ENCODE assay signal across 16 mouse cellular contexts in the genomic region with DNA sequence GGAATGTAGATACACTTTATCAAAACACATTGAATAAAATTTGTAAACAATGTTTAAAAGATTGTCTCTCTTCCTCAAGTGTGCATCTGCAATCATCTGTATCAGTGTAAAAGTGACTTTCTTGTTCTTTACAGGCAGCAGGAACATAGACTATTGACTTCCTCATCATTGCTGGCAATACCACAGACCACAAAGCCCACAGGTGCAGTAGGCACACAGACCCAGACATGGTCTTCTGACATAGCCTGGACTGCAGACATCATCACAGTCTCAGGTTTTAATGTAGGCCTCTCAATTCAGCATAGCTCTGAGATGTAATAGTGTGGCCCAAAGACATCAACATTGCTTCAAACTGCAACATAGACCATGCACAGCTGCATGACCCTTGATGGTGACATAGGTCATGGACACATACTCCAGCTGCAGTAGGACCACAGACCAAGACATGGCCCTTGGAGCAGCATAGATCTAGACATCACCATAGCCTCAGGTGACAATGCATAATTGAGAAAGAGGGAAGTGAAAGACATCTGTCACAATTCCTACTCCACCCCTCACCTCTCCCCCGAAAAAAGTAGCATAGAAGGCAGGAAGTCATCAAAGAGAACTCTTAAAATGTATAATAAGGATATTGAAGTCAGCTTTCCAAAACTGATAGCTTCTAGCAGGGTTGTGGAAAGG.
"Had no signal": no experiment of that assay in that cellular context is flagged by ENCODE, and none has a peak within 500 bp of the region (broad histone marks: within the 10 kb centered on the region; RNA-seq: fewer than 3 reads in every experiment).

No protein-coding gene starts in this region.

- H3K4me1 ChIP-seq: limb, embryonic 15.5 days; liver, embryonic 13.5 days; lung, embryonic 15.5 days; midbrain, embryonic 10.5 days; neural tube, embryonic 12.5 days had no signal

- H3K27me3 ChIP-seq: limb, embryonic 15.5 days; liver, embryonic 13.5 days; lung, embryonic 15.5 days; neural tube, embryonic 12.5 days had no signal

- H3K36me3 ChIP-seq: limb, embryonic 15.5 days; liver, embryonic 13.5 days; lung, embryonic 15.5 days; midbrain, embryonic 10.5 days; neural tube, embryonic 12.5 days had no signal

- H3K9ac ChIP-seq: limb, embryonic 15.5 days; liver, embryonic 13.5 days; liver, postnatal 0 days; lung, embryonic 15.5 days; neural tube, embryonic 12.5 days had no signal

- H3K4me2 ChIP-seq: limb, embryonic 15.5 days; liver, embryonic 13.5 days; lung, embryonic 15.5 days; neural tube, embryonic 12.5 days had no signal

- DNase-seq: kidney, adult 18-20 months; kidney, postnatal 14 days; layer of hippocampus, adult 9-11 months; layer of hippocampus, postnatal 36 days; liver, embryonic 13.5 days; liver, postnatal 0 days; lung, postnatal 14 days; midbrain, embryonic 14.5 days; right cerebral cortex, postnatal 25 days; thymus, postnatal 4 days had no signal

- ATAC-seq: liver, postnatal 0 days had no signal

- H3K4me3 ChIP-seq: limb, embryonic 15.5 days; liver, embryonic 13.5 days; lung, embryonic 15.5 days; midbrain, embryonic 10.5 days; myocyte; neural tube, embryonic 12.5 days had no signal

- H3K9me3 ChIP-seq: limb, embryonic 15.5 days; liver, embryonic 13.5 days; lung, embryonic 15.5 days; midbrain, embryonic 10.5 days; neural tube, embryonic 12.5 days had no signal

- H3K27ac ChIP-seq: limb, embryonic 15.5 days; liver, embryonic 13.5 days; lung, embryonic 15.5 days; macrophage; midbrain, embryonic 10.5 days; neural tube, embryonic 12.5 days had no signal
